Mouse (Mus musculus) embryonic facial prominence, embryonic 11.5 days (tissue): ENCODE results near the gene Igfbp1. TPM values are rescaled to one million over a fixed set of nuclear protein-coding genes. Genes with fewer than 3 reads are reported as not detected.

Experiments
- ATAC-seq: fragments of 200-750 bp; cut with Nextera tagmentation; replicated peaks from 2 replicates; pipeline ENCODE4 v1.8.0; 2017; ENCODE audit warnings: low read depth; ENCODE audit not compliant: insufficient number of reproducible peaks, low FRiP score, low TSS enrichment
- DNase-seq: peaks from one replicate; pipeline ENCODE4 v3.0.0-alpha.2; 2015; ENCODE audit warnings: low spot score
- H3K27ac ChIP-seq: fragments of 300-500 bp; sonication (generic); replicated peaks from 2 replicates; pipeline ENCODE4 v1.5.1; 2014; ENCODE audit warnings: mild to moderate bottlenecking, low read depth, low read length, control low read depth
- H3K27me3 ChIP-seq: fragments of 300-500 bp; sonication (generic); 2 replicates; pipeline ENCODE4 v1.6.1; 2014; ENCODE audit warnings: mild to moderate bottlenecking, low read length, moderate library complexity, mixed read lengths; ENCODE audit not compliant: control insufficient read depth, insufficient read depth
- H3K36me3 ChIP-seq: fragments of 300-500 bp; sonication (generic); replicated peaks from 2 replicates; pipeline ENCODE4 v1.6.1; 2014; ENCODE audit warnings: low read depth, mild to moderate bottlenecking, low read length, moderate library complexity, mixed read lengths; ENCODE audit not compliant: control insufficient read depth, insufficient read depth
- H3K4me1 ChIP-seq: fragments of 300-500 bp; sonication (generic); 2 replicates; pipeline ENCODE4 v1.6.1; 2014; ENCODE audit warnings: low read length, mixed read lengths; ENCODE audit not compliant: control insufficient read depth, insufficient read depth
- H3K4me2 ChIP-seq: fragments of 300-500 bp; sonication (generic); 2 replicates; pipeline ENCODE4 v1.6.1; 2014; ENCODE audit warnings: low read depth, mild to moderate bottlenecking, control low read depth, low read length, moderate library complexity
- H3K4me3 ChIP-seq: fragments of 300-500 bp; sonication (generic); 2 replicates; pipeline ENCODE4 v1.5.1; 2014; ENCODE audit warnings: low read depth, low read length, control low read depth
- H3K9ac ChIP-seq: fragments of 300-500 bp; sonication (generic); replicated peaks from 2 replicates; pipeline ENCODE4 v1.6.1; 2014; ENCODE audit warnings: mild to moderate bottlenecking, control low read depth, low read length
- H3K9me3 ChIP-seq: fragments of 300-500 bp; sonication (generic); replicated peaks from 2 replicates; pipeline ENCODE4 v1.6.1; 2016; ENCODE audit warnings: mild to moderate bottlenecking, low read length, inconsistent platforms, mixed read lengths; ENCODE audit not compliant: control insufficient read depth
- WGBS: fragments of 180-500 bp; shearing (Covaris S2); extraction: QIAGEN DNeasy Blood & Tissue Kit; methylation state at CpG from one replicate; pipeline ENCODE4 v1.1.7; 2014; 5-methylcytosine and 5-hydroxymethylcytosine counted together
- polyA plus RNA-seq: library from polyadenylated mRNA; unstranded; fragments of >200 nt; fragmentation: Nextera tagmentation; extraction: Ambion mirVana; gene quantifications from 2 replicates; pipeline ENCODE4 v1.2.1, GENCODE M21; 2014

Igfbp1 gene
- polyA plus RNA-seq, 1 experiment from 2014 or later, result 0.27 TPM

- H3K4me3 ChIP-seq, result no peak overlapping the region
- no peaks in the 10 kb centered on the region for H3K36me3 ChIP-seq
- DNase-seq (peak; percentile 42), ATAC-seq (peak; percentile 66; the same call in 1 of the 2 replicates)
- 35% methylated on average over 8 of the region's 8 CpGs for WGBS
- H3K27me3 ChIP-seq, result no peaks in the 10 kb centered on the region
- no peak overlapping the region for H3K4me2 ChIP-seq
- H3K27ac ChIP-seq, result no peak overlapping the region
- H3K9me3 ChIP-seq, result no peaks in the 10 kb centered on the region
- H3K4me1 ChIP-seq, result no peaks in the 10 kb centered on the region
- no peak overlapping the region for H3K9ac ChIP-seq
Observed at GRCm38 (mm10) chr11:7182409-7183042, 15.1 kb upstream of the Igfbp1 start.

- no peaks in the 10 kb centered on the region for H3K27me3 ChIP-seq
- no peaks in the 10 kb centered on the region for H3K9me3 ChIP-seq
- ATAC-seq, result no peak
- no peak overlapping the region for H3K4me2 ChIP-seq
- H3K4me3 ChIP-seq, result no peak overlapping the region
- WGBS, result 13% methylated on average over 1 of the region's 1 CpGs
- H3K36me3 ChIP-seq, result no peaks in the 10 kb centered on the region
- H3K4me1 ChIP-seq, result no peaks in the 10 kb centered on the region
- no peak for DNase-seq
- H3K9ac ChIP-seq, result no peak overlapping the region
- no peak overlapping the region for H3K27ac ChIP-seq
Observed at GRCm38 (mm10) chr11:7184420-7184819, 13.2 kb upstream of the Igfbp1 start.

- H3K27ac ChIP-seq, result no peak overlapping the region
- 36% methylated on average over 8 of the region's 8 CpGs for WGBS
- ATAC-seq (no peak), DNase-seq (no peak)
- H3K27me3 ChIP-seq, result no peaks in the 10 kb centered on the region
- no peak overlapping the region for H3K9ac ChIP-seq
- H3K4me2 ChIP-seq, result no peak overlapping the region
- H3K36me3 ChIP-seq, result no peaks in the 10 kb centered on the region
- H3K9me3 ChIP-seq, result no peaks in the 10 kb centered on the region
- no peaks in the 10 kb centered on the region for H3K4me1 ChIP-seq
- H3K4me3 ChIP-seq, result no peak overlapping the region
Observed at GRCm38 (mm10) chr11:7187472-7187871, 10.1 kb upstream of the Igfbp1 start.

- H3K9me3 ChIP-seq, result no peaks in the 10 kb centered on the region
- H3K36me3 ChIP-seq, result no peaks in the 10 kb centered on the region
- no peaks in the 10 kb centered on the region for H3K27me3 ChIP-seq
- no peak for ATAC-seq
- H3K4me2 ChIP-seq, result no peak within 1 kb of the TSS
- 90% methylated on average over 13 of the region's 13 CpGs for WGBS
- H3K9ac ChIP-seq, result no peak within 1 kb of the TSS
- no peak for DNase-seq
- no peak within 1 kb of the TSS for H3K4me3 ChIP-seq
- no peak within 1 kb of the TSS for H3K27ac ChIP-seq
- H3K4me1 ChIP-seq, result no peaks in the 10 kb centered on the region
Observed at GRCm38 (mm10) chr11:7188469-7188868, 9.1 kb upstream of the Igfbp1 start, which contains the start of gene Gm11985. Gm11985 (minus strand) TSS chr11:7188569.

- H3K27ac ChIP-seq, result no peak overlapping the region
- H3K9me3 ChIP-seq, result no peaks in the 10 kb centered on the region
- no peak for DNase-seq
- H3K27me3 ChIP-seq, result no peaks in the 10 kb centered on the region
- no peak for ATAC-seq
- H3K4me1 ChIP-seq, result no peaks in the 10 kb centered on the region
- H3K36me3 ChIP-seq, result no peaks in the 10 kb centered on the region
- no peak overlapping the region for H3K4me2 ChIP-seq
- H3K9ac ChIP-seq, result no peak overlapping the region
- WGBS, result 66% methylated on average over 6 of the region's 6 CpGs
- no peak overlapping the region for H3K4me3 ChIP-seq
Observed at GRCm38 (mm10) chr11:7192710-7193109, 4.9 kb upstream of the Igfbp1 start.

GRCm38 (mm10) chr11:7193134-7193533 is 4.4 kb upstream of the Igfbp1 start:
- H3K4me2 ChIP-seq, result no peak overlapping the region
- H3K9ac ChIP-seq, result no peak overlapping the region
- no peaks in the 10 kb centered on the region for H3K4me1 ChIP-seq
- H3K9me3 ChIP-seq, result no peaks in the 10 kb centered on the region
- no peaks in the 10 kb centered on the region for H3K27me3 ChIP-seq
- no peak overlapping the region for H3K4me3 ChIP-seq
- no peak for DNase-seq
- 79% methylated on average over 9 of the region's 9 CpGs for WGBS
- H3K27ac ChIP-seq, result no peak overlapping the region
- no peak for ATAC-seq
- no peaks in the 10 kb centered on the region for H3K36me3 ChIP-seq

- Histone ChIP-seq H3K4me1 (no peaks in the 10 kb centered on the region), H3K4me3 (no peak overlapping the region), H3K27ac (no peak overlapping the region), H3K27me3 (no peaks in the 10 kb centered on the region), H3K9ac (no peak overlapping the region), H3K9me3 (no peaks in the 10 kb centered on the region), H3K4me2 (no peak overlapping the region), H3K36me3 (no peaks in the 10 kb centered on the region)
- ATAC-seq (no peak), DNase-seq (no peak)
- WGBS, result 94% methylated on average over 10 of the region's 10 CpGs
Observed at GRCm38 (mm10) chr11:7194432-7195311, 2.9 kb upstream of the Igfbp1 start.

- Histone ChIP-seq H3K27ac (no peak overlapping the region), H3K4me2 (no peak overlapping the region), H3K4me1 (no peaks in the 10 kb centered on the region), H3K9me3 (no peaks in the 10 kb centered on the region), H3K36me3 (no peaks in the 10 kb centered on the region), H3K4me3 (no peak overlapping the region), H3K9ac (no peak overlapping the region), H3K27me3 (no peaks in the 10 kb centered on the region)
- no peak for ATAC-seq
- no peak for DNase-seq
- 90% methylated on average over 4 of the region's 4 CpGs for WGBS
Observed at GRCm38 (mm10) chr11:7195312-7195685, 2.3 kb upstream of the Igfbp1 start.
